Mouse (Mus musculus): ENCODE data around the gene Chchd4. TPM values are rescaled to one million over a fixed set of nuclear protein-coding genes. Genes with fewer than 3 reads are reported as not detected.
A peak's percentile ranks its signal among the peaks of the same experiment; 100 is the strongest.

Chchd4 gene
- polyA plus RNA-seq, 1 experiment = 6.7 TPM

DNA sequence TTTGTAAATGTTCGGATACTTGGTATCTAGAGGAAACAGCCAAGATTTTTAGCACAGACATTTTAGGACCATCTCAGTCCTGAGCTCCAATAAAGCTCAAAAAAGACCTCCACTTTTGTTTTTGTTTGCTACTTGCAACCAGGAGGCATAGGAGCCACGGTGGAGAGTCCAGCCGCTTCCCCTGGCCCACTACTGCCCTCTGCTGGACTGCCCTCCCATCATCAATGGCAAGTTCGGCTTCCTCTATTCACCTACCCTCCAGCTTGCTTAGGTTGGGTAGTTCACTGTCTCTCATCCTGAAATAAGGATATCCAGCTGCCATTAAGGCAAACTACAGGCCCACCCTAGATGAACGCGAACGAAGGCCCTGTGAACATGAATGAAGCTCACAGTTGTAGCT is 36.0 kb upstream of the Chchd4 start:
- TF ChIP-seq POLR2A (IDR thresholded peaks at IDR 0.05; ENCODE audit: borderline replicate concordance, control insufficient read depth, low read depth, low read length) = no peak
- TF ChIP-seq CTCF (IDR thresholded peaks at IDR 0.05; ENCODE audit: control insufficient read depth, insufficient read depth, low read length) = peak; percentile 97
- Histone ChIP-seq H3K4me1 (ENCODE audit: control insufficient read depth, insufficient read depth, low read length) (peaks cover 11% of the 10 kb centered on the region), H3K4me3 (replicated peaks; ENCODE audit: control insufficient read depth, low read depth, low read length) (no peak overlapping the region), H3K27ac (ENCODE audit: control insufficient read depth, insufficient read depth, low read depth, low read length, poor library complexity) (no peak overlapping the region)
- WGBS = 29% methylated on average over 7 of the region's 7 CpGs

DNA sequence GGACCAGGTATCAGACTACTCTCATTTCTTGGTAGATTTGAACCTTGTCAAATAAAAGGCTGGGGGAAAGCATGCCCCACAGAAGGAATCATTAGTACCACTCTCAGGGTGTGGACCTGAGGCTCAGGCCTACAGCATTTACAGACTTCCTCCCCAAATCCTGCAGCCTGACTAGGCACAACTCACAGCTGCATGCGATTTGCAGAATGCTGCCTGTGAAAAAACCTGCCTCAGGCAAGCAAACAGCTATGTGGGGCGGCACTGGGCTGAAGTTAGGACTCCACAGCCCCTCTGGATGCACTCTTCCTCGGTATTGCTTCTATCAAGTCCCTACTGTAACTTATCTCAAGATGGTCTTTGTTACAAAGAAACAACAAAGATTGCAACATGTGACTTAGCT is 34.7 kb upstream of the Chchd4 start:
- TF ChIP-seq CTCF (IDR thresholded peaks at IDR 0.05; ENCODE audit: control insufficient read depth, insufficient read depth, low read length) (no peak), POLR2A (IDR thresholded peaks at IDR 0.05; ENCODE audit: borderline replicate concordance, control insufficient read depth, low read depth, low read length) (no peak)
- WGBS = 46% methylated on average over 3 of the region's 3 CpGs
- H3K4me3 ChIP-seq (replicated peaks; ENCODE audit: control insufficient read depth, low read depth, low read length) = no peak overlapping the region
- peaks cover 11% of the 10 kb centered on the region for H3K4me1 ChIP-seq (ENCODE audit: control insufficient read depth, insufficient read depth, low read length)
- peak overlapping the region; percentile 21 for H3K27ac ChIP-seq (ENCODE audit: control insufficient read depth, insufficient read depth, low read depth, low read length, poor library complexity)

DNA sequence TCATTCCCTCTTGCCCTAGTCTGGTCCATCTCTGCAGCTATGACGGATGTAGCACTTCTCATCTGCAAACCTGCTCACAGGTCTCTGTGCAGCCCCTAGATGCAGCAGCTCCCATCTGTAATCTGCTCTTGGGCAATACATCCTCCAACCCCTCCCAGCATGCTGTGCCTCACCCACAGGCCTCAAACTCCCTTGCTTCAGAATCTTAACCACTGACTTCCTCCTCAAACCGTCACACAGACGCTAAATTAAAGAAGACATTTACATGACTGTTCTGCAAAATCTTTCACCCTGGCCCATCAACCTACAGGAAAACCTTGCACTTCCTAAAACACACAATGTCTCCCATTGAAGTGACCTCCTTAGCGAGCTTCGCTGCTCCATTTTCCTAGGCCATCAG is 32.7 kb upstream of the Chchd4 start:
- Histone ChIP-seq H3K4me1 (ENCODE audit: control insufficient read depth, insufficient read depth, low read length) (peaks cover 11% of the 10 kb centered on the region), H3K4me3 (replicated peaks; ENCODE audit: control insufficient read depth, low read depth, low read length) (no peak overlapping the region), H3K27ac (ENCODE audit: control insufficient read depth, insufficient read depth, low read depth, low read length, poor library complexity) (peak overlapping the region; percentile 97)
- TF ChIP-seq CTCF (IDR thresholded peaks at IDR 0.05; ENCODE audit: control insufficient read depth, insufficient read depth, low read length) (no peak), POLR2A (IDR thresholded peaks at IDR 0.05; ENCODE audit: borderline replicate concordance, control insufficient read depth, low read depth, low read length) (no peak)
- WGBS = 12% methylated on average over 5 of the region's 5 CpGs

DNA sequence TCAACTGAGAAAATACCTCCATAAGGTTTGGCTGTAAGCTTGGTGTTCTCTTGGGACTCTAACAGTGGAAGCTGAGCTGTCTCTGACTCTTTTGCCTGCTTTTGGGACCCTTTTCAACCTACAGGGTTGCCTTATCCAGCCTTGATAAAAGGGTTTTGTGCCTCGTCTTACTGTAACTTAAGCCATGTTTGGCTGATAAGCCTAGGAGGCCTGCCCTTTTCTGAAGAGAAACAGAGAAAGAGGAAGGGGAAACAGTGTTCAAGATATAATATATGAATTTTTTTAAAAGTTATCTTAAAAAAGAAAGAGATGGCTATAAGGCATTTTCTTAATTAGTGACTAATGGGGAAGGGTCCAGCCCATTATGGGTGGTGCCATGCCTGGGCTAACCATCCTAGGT is 30.0 kb upstream of the Chchd4 start:
- Histone ChIP-seq H3K4me1 (ENCODE audit: control insufficient read depth, insufficient read depth, low read length) (peaks cover 11% of the 10 kb centered on the region), H3K4me3 (replicated peaks; ENCODE audit: control insufficient read depth, low read depth, low read length) (no peak overlapping the region), H3K27ac (ENCODE audit: control insufficient read depth, insufficient read depth, low read depth, low read length, poor library complexity) (no peak overlapping the region)
- TF ChIP-seq CTCF (IDR thresholded peaks at IDR 0.05; ENCODE audit: control insufficient read depth, insufficient read depth, low read length) = no peak
- TF ChIP-seq POLR2A (IDR thresholded peaks at IDR 0.05; ENCODE audit: borderline replicate concordance, control insufficient read depth, low read depth, low read length) = no peak
- 82% methylated on average over 1 of the region's 1 CpGs for WGBS

DNA sequence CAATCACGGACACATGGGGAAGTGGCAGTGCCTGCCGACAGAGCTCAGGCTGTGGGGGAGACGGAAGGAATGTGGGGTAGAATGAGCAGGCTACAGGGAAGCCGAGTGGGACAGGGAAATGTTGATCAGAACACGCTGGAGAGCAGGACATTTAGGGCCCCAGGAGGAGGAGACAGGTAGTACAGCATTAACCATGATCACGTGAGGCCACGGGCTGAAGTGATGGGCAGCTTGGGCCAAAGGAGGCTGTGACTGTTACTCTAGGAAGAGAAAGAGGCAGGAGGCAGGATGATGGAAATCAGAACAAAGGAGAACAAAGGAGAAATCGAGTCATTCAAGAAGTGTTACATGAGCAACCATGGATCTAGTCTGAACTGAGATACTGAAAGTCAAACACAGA is 21.2 kb upstream of the Chchd4 start:
- no peak overlapping the region for H3K4me3 ChIP-seq (replicated peaks; ENCODE audit: control insufficient read depth, low read depth, low read length)
- H3K27ac ChIP-seq (ENCODE audit: control insufficient read depth, insufficient read depth, low read depth, low read length, poor library complexity) = no peak overlapping the region; the same call in 1 of the 2 replicates
- no peak for TF ChIP-seq POLR2A (IDR thresholded peaks at IDR 0.05; ENCODE audit: borderline replicate concordance, control insufficient read depth, low read depth, low read length)
- WGBS = 61% methylated on average over 8 of the region's 8 CpGs
- peaks cover 5% of the 10 kb centered on the region; the same call in 1 of the 2 replicates for H3K4me1 ChIP-seq (ENCODE audit: control insufficient read depth, insufficient read depth, low read length)

DNA sequence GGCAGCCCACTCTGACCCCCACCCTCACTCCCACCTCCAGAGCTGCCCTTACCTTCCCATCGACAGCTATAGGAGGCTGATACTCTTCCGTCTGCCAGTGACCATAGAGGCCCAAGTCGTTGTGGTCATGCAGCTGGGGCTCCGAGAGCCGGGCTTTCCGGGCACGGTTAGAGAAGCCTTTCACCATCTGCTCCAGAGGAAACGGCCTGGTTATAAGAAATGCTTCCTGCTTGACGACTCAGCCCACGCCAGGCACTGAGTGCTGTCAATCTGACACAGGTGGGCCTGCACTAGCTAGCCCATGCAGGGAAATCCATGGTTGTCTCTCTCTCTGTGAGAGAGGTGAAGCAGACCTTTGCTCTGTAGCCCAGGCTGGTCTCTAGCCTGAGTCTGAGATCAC is 19.7 kb upstream of the Chchd4 start:
- H3K4me1 ChIP-seq (ENCODE audit: control insufficient read depth, insufficient read depth, low read length) = peaks cover 5% of the 10 kb centered on the region; the same call in 1 of the 2 replicates
- WGBS = 22% methylated on average over 10 of the region's 10 CpGs
- peak; percentile 9; the same call in 1 of the 2 replicates for TF ChIP-seq POLR2A (IDR thresholded peaks at IDR 0.05; ENCODE audit: borderline replicate concordance, control insufficient read depth, low read depth, low read length)
- no peak for TF ChIP-seq CTCF (IDR thresholded peaks at IDR 0.05; ENCODE audit: control insufficient read depth, insufficient read depth, low read length)

DNA sequence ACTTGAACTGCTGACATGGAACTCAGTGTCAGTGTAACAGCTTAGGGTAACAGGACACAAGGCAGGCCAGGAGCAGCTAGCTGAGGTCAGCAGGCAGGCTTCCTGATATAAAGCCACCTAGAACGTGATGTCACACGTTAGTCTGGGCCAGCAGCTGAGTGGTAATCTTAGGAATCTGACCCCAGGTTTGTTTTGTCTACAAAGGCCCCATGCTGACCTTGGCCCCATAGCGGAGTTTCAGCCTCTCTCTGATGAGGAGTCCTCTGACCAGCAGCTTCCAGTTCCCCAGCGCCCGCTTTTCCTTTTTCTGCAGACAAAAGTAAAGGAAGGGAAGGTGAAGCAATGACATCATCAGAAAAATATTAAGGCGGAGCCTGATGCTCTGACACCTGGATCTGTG is 17.7 kb upstream of the Chchd4 start:
- WGBS = 54% methylated on average over 6 of the region's 6 CpGs
- TF ChIP-seq CTCF (IDR thresholded peaks at IDR 0.05; ENCODE audit: control insufficient read depth, insufficient read depth, low read length) (no peak), POLR2A (IDR thresholded peaks at IDR 0.05; ENCODE audit: borderline replicate concordance, control insufficient read depth, low read depth, low read length) (no peak)
- no peak overlapping the region for H3K4me3 ChIP-seq (replicated peaks; ENCODE audit: control insufficient read depth, low read depth, low read length)
- no peak overlapping the region for H3K27ac ChIP-seq (ENCODE audit: control insufficient read depth, insufficient read depth, low read depth, low read length, poor library complexity)
- peaks cover 5% of the 10 kb centered on the region; the same call in 1 of the 2 replicates for H3K4me1 ChIP-seq (ENCODE audit: control insufficient read depth, insufficient read depth, low read length)

More for the DNA sequence above, 19.7 kb upstream of the Chchd4 start:
- peak overlapping the region; percentile 63 for H3K4me3 ChIP-seq (replicated peaks; ENCODE audit: control insufficient read depth, low read depth, low read length)
- H3K27ac ChIP-seq (ENCODE audit: control insufficient read depth, insufficient read depth, low read depth, low read length, poor library complexity) = peak overlapping the region; percentile 51

DNA sequence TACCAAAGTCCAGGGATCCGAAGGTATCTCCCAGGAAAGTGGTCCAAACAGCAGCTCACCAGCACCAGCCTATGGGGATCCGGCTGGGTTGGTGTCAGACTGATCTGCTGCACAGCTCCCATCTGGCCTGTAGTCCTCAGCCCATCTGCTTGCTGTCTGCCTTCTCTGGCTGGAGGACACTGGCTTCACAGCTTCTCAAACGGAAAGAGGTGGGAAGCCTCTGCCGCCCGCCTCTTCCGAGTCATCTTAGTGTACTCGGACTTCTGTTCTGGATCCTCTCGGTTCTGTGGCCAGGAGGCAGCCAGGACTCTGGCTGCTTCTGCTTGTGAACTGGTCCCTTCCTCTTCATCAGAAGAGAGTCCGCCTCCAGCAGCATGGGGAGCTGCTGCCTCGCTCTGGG is 16.5 kb upstream of the Chchd4 start:
- Histone ChIP-seq H3K4me1 (ENCODE audit: control insufficient read depth, insufficient read depth, low read length) (peaks cover 5% of the 10 kb centered on the region; the same call in 1 of the 2 replicates), H3K27ac (ENCODE audit: control insufficient read depth, insufficient read depth, low read depth, low read length, poor library complexity) (peak overlapping the region; percentile 35), H3K4me3 (replicated peaks; ENCODE audit: control insufficient read depth, low read depth, low read length) (peak overlapping the region; percentile 41)
- no peak for TF ChIP-seq CTCF (IDR thresholded peaks at IDR 0.05; ENCODE audit: control insufficient read depth, insufficient read depth, low read length)
- no peak for TF ChIP-seq POLR2A (IDR thresholded peaks at IDR 0.05; ENCODE audit: borderline replicate concordance, control insufficient read depth, low read depth, low read length)
- WGBS = 60% methylated on average over 10 of the region's 10 CpGs

All from bone marrow, adult 2 months (tissue).